Comparison of ENCODE assay signal across 9 mouse cellular contexts in the genomic region with DNA sequence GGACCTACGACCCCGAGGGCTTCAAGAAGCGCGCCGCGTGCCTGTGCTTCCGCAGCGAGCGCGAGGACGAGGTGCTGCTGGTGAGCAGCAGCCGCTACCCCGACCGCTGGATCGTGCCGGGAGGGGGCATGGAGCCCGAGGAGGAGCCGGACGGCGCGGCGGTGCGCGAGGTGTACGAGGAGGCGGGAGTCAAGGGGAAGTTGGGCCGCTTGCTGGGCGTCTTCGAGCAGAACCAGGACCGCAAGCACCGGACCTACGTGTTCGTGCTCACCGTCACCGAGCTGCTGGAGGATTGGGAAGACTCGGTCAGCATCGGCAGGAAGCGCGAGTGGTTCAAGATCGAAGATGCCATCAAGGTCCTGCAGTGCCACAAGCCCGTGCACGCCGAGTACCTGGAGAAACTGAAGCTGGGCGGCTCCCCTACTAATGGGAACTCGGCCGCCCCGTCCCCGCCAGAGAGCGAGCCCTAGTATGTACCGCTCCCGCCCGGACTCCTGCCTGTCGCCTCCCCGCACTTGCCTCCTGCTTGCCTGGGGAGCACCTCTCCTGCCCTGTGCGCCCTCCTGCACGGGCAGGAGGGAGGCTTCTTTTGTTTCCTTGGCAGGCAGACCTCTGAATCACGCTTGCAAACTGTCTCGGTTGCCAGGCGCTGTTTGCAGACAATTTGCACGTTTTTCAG. TPM values are rescaled to one million over a fixed set of nuclear protein-coding genes. Genes with fewer than 3 reads are reported as not detected.
A peak's percentile ranks its signal among the peaks of the same experiment; 100 is the strongest.
DNase-seq lines count a peak whose midpoint lies in the region; ATAC-seq lines count a peak whose summit lies in the region.
"Not testable (repeated sequence)": the region's sequence is repeated elsewhere in the genome, so short reads cannot be mapped to it uniquely, and the experiment has no call there.
"Had no signal": no experiment of that assay in that cellular context is flagged by ENCODE, and none has a peak within 500 bp of the region (broad histone marks: within the 10 kb centered on the region; RNA-seq: fewer than 3 reads in every experiment).

No protein-coding gene starts in this region.

- H3K27ac ChIP-seq in forebrain, embryonic 13.5 days = peak overlapping the region; percentile 65; the same call in 1 of the 2 replicates
- not testable (repeated sequence) for H3K27ac ChIP-seq in heart, embryonic 16.5 days (ENCODE audit: low read length); limb, embryonic 12.5 days
- H3K27ac ChIP-seq in midbrain, embryonic 13.5 days = peak overlapping the region; percentile 82

- WGBS in forebrain, embryonic 13.5 days = no CpG with 5 or more reads among the region's 60 CpGs
- WGBS in heart, embryonic 16.5 days = 14% methylated on average over 7 of the region's 60 CpGs
- 16% methylated on average over 10 of the region's 60 CpGs for WGBS in limb, embryonic 12.5 days
- 16% methylated on average over 13 of the region's 60 CpGs for WGBS in midbrain, embryonic 13.5 days

- peak overlapping the region; percentile 41 for H3K4me3 ChIP-seq in forebrain, embryonic 13.5 days
- peak overlapping the region; percentile 38 for H3K4me3 ChIP-seq in heart, embryonic 16.5 days (ENCODE audit: low read length)
- peak overlapping the region; percentile 33 for H3K4me3 ChIP-seq in limb, embryonic 12.5 days (replicated peaks)
- peak overlapping the region; percentile 45 for H3K4me3 ChIP-seq in midbrain, embryonic 13.5 days (replicated peaks)

- peak; percentile 74 for ATAC-seq in forebrain, embryonic 13.5 days
- ATAC-seq in heart, embryonic 16.5 days (replicated peaks; ENCODE audit: extremely low read depth, insufficient read depth, low FRiP score) = peak; percentile 43; the same call in 1 of the 2 replicates
- peak; percentile 66 for ATAC-seq in limb, embryonic 12.5 days (ENCODE audit: insufficient number of reproducible peaks, insufficient read depth, low FRiP score, low TSS enrichment, low read depth)
- ATAC-seq in midbrain, embryonic 13.5 days = peak; percentile 78

- not testable (repeated sequence) for H3K9me3 ChIP-seq in forebrain, embryonic 13.5 days (replicated peaks); heart, embryonic 16.5 days (replicated peaks; ENCODE audit: control insufficient read depth, low read length); limb, embryonic 12.5 days; midbrain, embryonic 13.5 days

- DNase-seq in adrenal gland, adult (ENCODE audit: inconsistent age in 2 of 2, low spot score in 1 of 2) = peak; percentile 2 to 59
- DNase-seq in cerebellum, postnatal 10 days = peak; percentile 10 to 20
- DNase-seq in kidney, adult 18-20 months = peak; percentile 3
- DNase-seq in right cerebral cortex, postnatal 4 days = peak; percentile 2

- 0 out of 2 replicates have a peak overlapping the region, but pooled peaks have one; percentile 26 for H3K9ac ChIP-seq in forebrain, embryonic 13.5 days
- H3K9ac ChIP-seq in heart, embryonic 16.5 days (ENCODE audit: low read length); limb, embryonic 12.5 days (replicated peaks): not testable (repeated sequence)
- H3K9ac ChIP-seq in midbrain, embryonic 13.5 days (replicated peaks) = 0 out of 2 replicates have a peak overlapping the region, but pooled peaks have one; percentile 55

- not testable (repeated sequence) for H3K27me3 ChIP-seq in forebrain, embryonic 13.5 days; heart, embryonic 16.5 days (ENCODE audit: control insufficient read depth, insufficient read depth, low read length); limb, embryonic 12.5 days; midbrain, embryonic 13.5 days

- not testable (repeated sequence) for H3K36me3 ChIP-seq in forebrain, embryonic 13.5 days (ENCODE audit: poor library complexity, severe bottlenecking); heart, embryonic 16.5 days (ENCODE audit: control insufficient read depth, insufficient read depth); limb, embryonic 12.5 days; midbrain, embryonic 13.5 days

- H3K4me2 ChIP-seq in forebrain, embryonic 13.5 days = peak overlapping the region; percentile 57
- H3K4me2 ChIP-seq in heart, embryonic 16.5 days (ENCODE audit: low read depth, low read length) = peak overlapping the region; percentile 63
- H3K4me2 ChIP-seq in limb, embryonic 12.5 days = peak overlapping the region; percentile 51
- H3K4me2 ChIP-seq in midbrain, embryonic 13.5 days (replicated peaks) = peak overlapping the region; percentile 56

- H3K4me1 ChIP-seq in forebrain, embryonic 13.5 days; heart, embryonic 16.5 days (ENCODE audit: control insufficient read depth, insufficient read depth, low read length); limb, embryonic 12.5 days (replicated peaks): not testable (repeated sequence)
- H3K4me1 ChIP-seq in midbrain, embryonic 13.5 days (replicated peaks) = peaks cover 11% of the 10 kb centered on the region; the same call in 1 of the 2 replicates

RNA-seq across cellular contexts. Expression of a gene that starts 0.8 kb away (rescaled TPM):
- 12.2 and 12.4 TPM in 2 replicates for polyA plus RNA-seq in forebrain, embryonic 13.5 days (2015; fragmentation: Nextera tagmentation; extraction: Ambion mirVana)
- 1.8 and 2.7 TPM in 2 replicates for polyA plus RNA-seq in heart, embryonic 16.5 days (2015; fragmentation: Nextera tagmentation; extraction: Ambion mirVana)
- 5.8 and 7.3 TPM in 2 replicates for polyA plus RNA-seq in limb, embryonic 12.5 days (2016; fragmentation: Nextera tagmentation; extraction: Ambion mirVana)
- 17.4 and 19.0 TPM in 2 replicates for polyA plus RNA-seq in midbrain, embryonic 13.5 days (2015; fragmentation: Nextera tagmentation; extraction: Ambion mirVana)
- polyA plus RNA-seq: inflammation-experienced regulatory T-cells, adult 6 months had no signal

RNA-seq across cellular contexts. Expression of a gene that starts 35.1 kb away (rescaled TPM):
- polyA plus RNA-seq in forebrain, embryonic 13.5 days (2015; fragmentation: Nextera tagmentation; extraction: Ambion mirVana) = 0.14 TPM in 1 of 2 replicates, not detected in the other
- 0.08 TPM in 1 of 2 replicates, not detected in the other for polyA plus RNA-seq in heart, embryonic 16.5 days (2015; fragmentation: Nextera tagmentation; extraction: Ambion mirVana)
- polyA plus RNA-seq in limb, embryonic 12.5 days (2016; fragmentation: Nextera tagmentation; extraction: Ambion mirVana) = not detected in 2 replicates
- polyA plus RNA-seq in midbrain, embryonic 13.5 days (2015; fragmentation: Nextera tagmentation; extraction: Ambion mirVana) = 0.11 TPM in 1 of 2 replicates, not detected in the other
- polyA plus RNA-seq: inflammation-experienced regulatory T-cells, adult 6 months had no signal
